Mouse (Mus musculus): Measurements from ENCODE around the gene Nqo1. TPM values are rescaled to one million over a fixed set of nuclear protein-coding genes. Genes with fewer than 3 reads are reported as not detected.

Nqo1 gene
- 1 to 10 TPM; 2.9 to 3.4 TPM for total RNA-seq (2021)
- long read RNA-seq, experiment 1, partial matches to known transcripts = 0 of 1 reads
- long read RNA-seq, experiment 1, other reads (novel, unspliced or antisense) = 0 of 1 reads
- long read RNA-seq, experiment 2 = 0 reads

DNA sequence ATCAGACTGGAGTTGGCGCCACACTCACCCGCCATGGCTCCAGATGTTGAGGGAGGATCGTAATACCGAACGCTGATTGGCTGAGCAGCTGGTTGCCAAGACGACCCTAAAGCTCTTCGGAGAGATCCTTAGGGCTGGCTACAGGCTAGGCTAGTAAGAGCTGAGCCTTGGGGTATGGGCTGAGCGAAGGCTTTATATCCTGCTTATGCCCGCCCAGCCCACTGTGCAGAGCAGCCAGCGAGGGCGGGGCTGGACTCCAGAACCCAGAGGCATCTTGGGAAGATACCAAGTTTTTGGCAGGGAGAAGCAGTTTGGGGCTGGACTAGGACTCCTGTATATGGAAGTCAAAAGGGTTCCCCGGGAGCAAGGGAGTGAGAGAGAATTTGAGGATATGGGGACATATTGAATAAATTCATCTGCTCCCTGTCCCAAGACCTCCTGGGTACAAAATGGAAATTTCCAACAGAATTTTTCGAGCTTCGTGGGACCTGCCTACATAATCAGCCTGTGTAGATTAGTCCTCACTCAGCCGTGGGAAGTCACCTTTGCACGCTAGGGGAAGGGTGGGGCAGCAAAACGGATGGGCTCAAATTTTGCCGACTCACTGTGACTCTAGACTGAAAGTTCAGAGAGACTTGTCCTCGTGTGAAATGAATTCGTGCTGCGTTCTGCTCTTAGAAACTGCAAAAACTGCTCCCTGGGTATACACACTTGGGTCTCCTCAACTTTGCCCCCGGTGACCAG, at the start of gene Nqo1:
Gene Nqo1, minus strand, starts transcription at position 169 of the 744 bp plus-strand sequence.
- peak; percentile 70 for DNase-seq

DNA sequence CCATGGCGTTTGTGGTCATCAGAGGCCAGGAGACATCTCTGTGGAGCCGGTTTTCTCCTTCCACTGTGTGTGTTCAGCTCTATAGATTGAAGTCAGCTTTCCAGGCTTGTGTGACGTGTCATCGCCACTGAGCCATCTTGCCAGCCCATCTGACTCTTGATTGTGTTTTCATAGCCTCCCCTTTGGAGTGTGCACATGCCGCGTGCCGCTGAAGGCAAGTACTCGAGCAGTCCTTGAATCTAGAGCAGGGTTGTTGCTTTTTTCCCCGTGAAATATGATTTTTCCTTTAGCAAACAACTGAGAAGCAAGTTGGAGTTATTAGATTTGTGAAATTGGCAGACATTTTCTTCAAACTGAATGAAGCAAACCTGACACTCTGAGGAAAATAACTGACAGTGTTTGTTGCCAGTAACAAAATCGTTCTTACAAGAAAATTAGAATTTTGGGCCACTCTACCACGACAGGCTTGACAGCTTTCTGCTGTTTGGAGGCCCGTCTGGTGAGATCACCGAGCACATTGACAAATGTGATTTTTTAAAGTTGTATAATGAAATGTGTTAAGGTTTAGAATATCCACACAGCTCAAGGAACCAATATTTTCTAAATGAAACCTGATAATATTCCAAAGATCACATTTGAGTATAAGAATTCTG, 48.5 kb upstream of the Nqo1 start:
- DNase-seq = no peak

DNA sequence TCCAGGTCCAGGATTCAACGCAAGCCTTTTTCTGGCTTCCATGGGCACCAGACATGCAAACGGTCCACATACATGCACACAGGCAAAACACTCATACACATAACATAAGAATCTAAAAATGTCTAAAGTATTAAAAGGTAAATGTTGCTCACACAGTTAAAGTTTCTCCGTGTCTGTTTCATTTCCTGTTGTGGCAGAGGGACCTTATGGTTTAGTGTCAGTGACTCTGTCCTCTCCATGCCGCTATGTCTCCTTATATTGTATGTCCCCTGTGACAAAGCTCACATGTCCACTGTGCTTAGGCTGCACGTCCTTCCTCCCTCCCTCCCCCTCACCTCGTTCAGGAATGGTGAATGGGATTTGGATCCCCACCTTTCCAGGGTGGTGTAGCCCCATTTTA, 46.6 kb upstream of the Nqo1 start:
- no peak for DNase-seq

DNA sequence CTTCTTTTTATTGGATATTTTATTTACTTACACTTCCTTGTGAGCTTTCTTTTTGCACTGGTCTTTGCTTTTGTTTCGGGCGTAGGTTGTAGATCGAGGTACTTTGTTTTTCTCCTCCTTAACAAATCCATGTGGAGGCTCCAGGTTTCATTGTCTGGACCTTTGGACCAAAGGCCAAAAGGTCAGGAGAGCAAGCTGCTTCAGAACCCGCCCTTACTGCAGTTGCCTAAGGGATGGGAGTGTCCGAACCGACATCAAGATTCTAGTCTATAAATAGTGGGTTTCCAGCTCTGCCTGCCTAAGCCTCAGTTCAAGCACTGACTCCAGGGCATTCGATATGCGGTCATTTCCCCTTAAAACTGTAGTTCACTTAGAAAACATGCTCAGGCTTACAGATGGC, 46.1 kb upstream of the Nqo1 start:
- no peak for DNase-seq

DNA sequence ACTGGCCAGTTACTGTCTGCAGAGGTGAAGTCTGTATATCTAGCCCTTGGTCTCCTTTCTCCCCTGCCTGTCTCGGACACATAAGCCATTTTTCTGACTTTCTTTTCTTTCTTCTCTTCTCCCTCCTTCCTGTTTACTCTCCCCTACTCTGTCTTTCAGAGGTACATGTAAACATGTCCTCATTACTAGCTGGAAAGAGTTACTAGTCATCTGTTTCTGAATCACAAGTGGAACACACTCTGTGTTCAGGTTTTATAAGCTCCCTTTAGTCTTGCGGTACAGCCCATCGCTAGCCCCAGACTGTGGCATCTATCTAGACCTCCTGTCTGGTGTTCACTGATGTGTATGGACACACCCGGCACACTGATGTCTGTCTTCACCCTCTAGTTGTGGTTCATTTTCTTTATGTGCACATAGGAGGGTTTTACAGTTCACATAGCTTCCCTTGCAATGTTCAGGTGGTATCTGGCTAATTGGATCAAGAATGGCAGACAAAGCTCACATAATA, 45.4 kb upstream of the Nqo1 start:
- DNase-seq = no peak

DNA sequence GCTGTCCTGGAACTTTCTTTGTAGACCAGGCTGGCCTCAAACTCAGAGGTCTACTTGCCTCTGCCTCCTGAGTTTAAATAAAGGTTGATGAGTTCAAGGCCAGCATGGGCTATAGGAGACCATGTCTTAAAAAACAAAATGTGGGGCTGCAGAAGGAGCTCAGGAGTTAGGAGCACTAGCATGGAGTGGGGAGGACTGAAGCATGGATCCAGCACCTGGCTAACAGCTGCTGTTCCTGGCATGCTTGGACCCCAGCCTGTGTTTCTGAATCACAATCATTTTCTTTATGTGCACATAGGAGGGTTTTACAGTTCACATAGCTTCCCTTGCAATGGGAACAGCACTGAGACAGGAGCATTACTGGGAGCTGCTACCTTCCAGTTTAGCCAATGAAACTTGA, 44.7 kb upstream of the Nqo1 start:
- DNase-seq = no peak

DNA sequence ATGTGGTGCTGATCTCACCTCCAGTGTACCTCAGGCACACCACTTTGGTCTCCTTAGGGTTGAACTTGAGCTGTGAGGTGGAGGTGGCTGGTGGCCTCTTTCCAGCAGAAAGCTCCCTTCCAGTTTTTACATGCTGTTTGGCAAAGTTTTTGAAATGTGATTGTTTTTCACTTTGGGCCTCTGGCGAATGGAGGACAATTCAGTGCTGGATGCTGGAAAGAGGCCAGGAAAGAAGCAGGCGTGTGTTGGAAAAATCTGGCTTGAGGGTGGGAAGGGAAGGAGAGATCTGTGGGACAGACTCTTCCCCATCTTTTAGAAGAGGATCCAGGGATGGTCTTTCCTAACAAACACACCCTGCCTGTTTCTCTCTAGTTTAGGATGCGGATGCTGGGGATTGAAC, 41.6 kb upstream of the Nqo1 start:
- DNase-seq = peak; percentile 16

DNA sequence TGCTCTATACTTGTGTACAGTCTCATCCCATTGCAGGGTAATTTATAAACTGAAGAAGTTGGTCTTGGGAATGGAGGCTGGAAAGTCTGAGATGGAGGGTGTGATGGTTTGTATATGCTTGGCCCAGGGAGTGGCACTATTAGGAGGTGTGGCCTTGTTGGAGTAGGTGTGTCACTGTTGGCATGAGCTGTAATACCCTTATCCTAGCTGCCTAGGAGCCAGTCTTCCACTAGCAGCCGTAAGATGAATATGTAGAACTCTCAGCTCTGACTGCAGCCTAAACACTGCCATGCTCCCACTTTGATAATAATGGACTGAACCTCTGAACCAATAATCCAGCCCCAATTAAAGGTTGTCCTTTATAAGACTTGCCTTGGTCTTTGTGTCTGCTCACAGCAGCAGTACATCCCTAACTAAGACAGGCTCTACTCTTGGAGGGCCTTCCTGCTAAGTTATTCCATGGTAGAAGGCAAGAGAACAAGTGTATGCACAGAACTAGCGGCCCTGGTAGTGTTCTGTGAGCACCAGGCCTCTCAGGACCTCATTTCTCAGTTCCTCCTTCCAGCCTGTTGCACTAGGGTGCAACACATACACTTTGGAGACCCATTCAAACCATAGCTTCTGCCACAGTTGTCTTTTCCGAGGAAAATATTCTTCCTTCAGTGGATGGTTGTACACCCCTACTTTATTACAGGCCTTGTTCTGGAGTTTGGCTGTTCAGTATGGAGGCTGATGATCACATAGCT, 37.0 kb upstream of the Nqo1 start:
- DNase-seq = no peak

DNA sequence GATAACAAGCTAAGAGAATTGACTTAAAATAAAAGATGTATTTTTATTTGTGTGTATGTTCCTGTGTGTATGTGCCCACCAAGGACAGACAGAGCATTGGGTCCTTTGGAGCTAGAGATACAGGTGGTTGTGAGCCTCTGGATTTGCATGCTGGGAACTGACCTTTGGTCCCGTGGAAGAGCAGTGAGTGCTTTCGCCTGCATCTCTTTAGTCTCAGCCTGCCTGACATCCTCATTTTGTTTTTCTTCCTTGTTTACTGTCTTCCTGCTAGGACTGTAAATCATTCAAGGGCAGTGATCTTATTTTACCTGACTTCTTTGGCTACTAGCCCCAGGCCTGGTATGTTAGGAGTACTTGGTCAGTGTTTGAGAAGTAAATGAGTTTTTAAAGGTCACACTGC, 34.7 kb upstream of the Nqo1 start:
- no peak for DNase-seq

DNA sequence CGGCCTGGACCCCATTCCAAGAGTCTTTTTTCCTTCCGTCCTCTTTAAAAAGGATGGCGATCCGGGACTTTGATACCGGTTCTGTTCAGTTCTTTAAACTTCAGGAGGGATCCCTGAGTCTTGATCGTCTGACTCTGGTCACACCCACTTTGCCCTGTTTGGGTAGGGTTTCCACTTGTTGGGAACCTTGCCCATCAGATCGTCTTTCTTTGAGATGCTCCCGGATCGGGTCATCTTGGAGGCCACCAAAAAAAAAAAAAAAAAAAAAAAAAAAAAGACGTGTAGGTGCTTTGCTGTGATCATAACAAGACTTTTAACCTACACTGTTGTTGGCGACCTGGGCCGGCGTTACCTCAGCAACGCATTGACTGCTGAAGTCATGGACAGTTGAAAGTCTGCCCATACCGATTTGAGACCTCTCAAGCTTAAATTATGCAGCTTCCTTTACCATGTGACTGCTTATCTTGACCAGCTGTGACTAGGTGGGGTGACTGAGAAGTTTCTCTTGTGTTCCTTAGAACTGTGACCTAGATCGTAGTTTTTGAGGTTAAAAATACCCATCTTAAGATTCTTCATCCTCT, 33.9 kb upstream of the Nqo1 start:
- DNase-seq = no peak

DNA sequence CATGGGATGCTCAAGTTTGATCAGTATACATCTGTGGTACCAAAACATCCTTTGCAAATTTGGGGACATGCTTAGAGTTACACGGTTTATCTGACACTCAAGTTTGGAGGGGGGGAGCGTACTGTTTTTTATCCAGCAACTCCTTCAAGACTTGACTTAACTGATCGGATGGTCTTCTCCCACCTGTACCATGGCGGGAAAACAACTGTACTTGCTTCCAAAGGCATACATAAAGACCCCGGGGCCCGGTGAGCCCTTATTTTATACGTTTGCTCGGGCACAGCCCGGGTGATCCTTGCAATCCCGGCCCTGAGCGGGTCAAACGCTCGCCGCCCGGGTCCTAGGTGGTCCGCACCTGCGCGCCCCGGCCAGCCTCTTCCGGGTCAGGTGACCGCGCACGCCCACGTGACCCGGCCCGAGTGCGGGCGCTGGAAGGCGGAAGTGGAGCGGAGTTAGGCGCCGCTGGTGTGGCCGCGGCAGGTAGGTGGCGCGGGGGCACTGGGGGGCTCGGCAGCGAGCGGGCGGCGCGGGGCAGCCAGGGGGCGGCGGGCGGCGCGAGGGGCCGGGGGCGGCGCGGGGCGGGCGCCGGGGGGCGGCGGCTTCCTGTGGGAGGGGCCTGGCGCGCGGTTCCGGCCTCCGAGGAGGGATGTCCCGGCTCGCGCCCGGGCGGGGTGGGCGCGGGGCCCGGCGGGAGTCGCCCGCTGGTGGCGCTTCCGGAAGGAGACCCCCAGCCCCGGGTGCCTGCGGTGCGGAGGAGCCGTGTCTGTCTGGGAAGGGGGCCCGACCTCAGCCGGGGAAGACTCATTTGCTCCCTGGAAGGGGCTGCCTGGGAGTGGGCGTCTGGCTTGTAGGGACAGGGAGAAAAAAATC, 33.2 kb upstream of the Nqo1 start, which contains the start of gene Wwp2:
Gene Wwp2, plus strand, starts transcription at position 404 of the 870 bp plus-strand sequence.
- DNase-seq = peak; percentile 78

DNA sequence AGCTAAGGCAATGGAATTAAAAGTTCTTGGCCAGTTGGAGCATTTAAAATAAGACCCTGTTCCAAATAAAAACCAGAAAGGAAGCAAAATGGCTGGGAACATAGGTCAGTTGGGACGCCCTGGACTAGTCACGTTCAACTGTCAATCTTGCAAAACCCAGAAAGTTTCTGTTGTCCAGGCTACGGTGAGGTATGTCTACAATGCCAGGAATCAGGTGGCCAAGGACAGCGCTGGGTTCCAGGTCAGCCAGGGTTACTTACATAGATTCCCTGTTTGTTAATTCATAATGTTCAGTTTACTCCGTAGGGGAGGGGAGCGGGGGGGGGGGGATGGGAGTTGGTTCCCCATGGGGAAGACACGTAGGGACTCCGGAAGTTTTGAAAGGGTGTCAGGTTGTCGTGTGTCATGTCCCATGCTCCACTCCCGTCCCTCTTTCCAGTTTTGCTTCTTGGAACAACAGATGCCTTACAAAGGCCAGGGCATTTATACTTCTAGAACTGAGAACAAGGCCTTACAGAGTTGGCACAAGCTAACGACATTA, 32.5 kb upstream of the Nqo1 start:
- no peak for DNase-seq

DNA sequence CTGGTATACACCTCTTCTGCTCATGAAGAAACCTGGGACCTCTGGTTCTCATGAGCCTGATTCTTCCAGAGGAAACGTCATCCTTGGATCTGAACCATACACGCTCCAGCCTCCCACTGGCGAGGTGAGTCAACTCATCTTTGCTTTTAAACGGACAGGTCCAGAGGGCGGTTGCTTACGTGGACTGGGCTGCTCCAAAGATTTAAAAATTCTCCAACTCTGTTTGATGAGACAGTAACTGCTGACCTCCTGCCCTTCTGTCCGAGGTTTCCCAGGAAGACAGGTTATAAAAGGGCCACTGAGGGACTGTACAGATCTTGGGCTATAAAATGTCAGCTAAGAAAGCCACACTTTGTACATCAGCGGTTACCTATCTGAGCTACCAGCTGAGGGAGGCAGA, 27.8 kb upstream of the Nqo1 start:
- no peak for DNase-seq

DNA sequence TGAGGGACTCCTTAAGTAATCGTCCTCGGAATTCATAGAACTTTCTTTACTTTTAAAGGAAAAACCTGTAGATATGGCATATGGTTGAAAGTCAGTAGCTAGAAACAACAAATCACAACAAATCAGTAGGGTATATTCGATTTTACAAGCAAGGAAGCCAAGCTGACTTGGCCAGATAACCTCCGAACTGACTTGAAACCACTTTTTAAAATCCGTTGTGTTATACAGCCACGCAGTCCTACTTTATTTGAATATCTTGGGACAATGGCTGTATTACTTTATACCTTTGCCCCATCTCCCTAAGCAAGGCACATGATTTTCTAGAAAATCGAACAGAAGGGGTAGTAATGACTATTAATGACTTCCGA, 22.2 kb upstream of the Nqo1 start:
- DNase-seq = no peak

DNA sequence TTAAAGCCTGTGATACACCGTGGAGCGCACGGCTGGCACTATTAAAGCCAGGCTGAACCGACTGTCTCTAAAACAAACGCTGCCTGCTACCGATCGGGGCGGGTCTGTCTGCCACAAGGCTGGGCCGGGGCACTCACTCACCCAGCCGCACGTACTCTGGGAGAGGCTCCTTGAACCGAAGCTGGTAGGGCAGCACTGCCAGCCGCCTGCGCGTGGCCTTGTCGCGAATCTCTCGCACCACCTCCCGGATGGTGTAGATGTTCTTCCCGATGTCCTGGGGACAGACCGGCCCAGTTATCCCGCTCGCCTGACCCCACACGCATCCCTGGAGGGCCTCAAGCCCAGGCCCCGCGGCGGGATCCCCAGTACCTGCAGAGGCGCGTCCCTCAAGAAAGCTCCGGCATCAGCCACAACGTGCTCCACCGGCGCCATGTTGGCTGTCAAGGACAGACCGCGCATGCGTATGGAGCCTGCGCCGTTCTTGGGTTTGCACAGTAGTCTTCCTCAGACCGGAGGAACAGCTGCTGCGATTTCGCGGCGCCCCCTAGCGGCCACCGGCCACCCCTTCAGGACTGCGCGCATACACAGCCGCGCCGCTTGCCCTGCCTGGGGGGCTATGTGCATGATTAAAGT, 21.7 kb upstream of the Nqo1 start, which contains the start of gene Nob1:
Gene Nob1, minus strand, starts transcription at position 455 of the 633 bp plus-strand sequence.
- peak; percentile 99 for DNase-seq

DNA sequence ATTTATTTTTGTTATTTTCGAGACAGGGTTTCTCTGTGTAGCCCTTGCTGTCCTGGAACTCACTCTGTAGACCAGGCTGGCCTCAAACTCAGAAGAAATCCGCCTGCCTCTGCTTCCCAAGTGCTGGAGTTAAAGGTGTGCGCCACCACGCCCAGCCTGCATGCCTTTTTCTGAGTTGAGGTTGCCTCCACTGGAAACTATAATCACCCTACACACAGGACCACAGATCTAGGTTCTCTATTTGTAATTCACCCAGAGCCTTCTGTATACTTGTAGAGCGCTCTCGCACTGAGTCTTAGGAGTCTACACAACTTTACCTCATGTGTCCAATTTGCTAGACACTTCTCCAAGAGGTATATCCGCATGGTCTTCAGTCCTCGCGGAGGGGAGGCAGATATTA, 21.2 kb upstream of the Nqo1 start:
- DNase-seq = no peak

DNA sequence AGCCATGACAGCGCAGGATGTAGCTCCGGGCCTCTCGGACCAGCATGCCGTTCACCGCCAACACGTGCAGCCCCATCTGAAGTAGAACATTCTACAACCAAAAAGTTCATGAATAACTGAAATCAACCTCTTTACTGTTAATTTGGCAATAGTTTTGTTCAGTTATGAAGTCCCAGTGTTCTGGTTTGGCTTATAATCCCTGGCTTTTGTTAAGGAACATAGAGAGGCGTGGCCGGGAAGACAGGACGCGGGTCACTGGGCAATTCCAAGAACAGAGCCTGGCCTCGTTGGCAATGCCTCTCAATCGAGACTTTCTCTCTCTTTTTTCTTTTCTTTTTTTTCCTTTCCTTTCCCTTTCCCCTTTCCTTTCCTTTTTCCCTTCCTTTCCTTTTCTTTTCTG, 14.0 kb upstream of the Nqo1 start:
- no peak for DNase-seq

DNA sequence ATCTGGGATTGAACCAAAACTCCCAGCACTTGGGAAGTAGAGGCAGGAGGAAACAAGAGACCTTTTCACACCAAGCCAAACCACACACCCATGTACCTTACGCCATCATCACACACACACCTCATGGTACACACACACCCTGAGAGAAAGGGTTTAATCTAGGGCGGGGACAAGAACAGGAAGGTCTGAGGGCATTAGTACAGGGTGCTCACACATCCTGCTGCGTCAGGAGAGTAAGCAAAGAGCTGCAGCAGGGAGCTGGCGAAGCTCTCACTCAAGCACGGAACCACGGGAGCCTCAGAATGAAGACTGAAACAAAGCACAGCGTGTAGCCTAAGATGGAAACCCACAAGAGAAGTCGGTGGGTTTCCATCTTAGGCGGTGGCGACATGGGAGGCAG, 10.9 kb upstream of the Nqo1 start:
- no peak for DNase-seq

DNA sequence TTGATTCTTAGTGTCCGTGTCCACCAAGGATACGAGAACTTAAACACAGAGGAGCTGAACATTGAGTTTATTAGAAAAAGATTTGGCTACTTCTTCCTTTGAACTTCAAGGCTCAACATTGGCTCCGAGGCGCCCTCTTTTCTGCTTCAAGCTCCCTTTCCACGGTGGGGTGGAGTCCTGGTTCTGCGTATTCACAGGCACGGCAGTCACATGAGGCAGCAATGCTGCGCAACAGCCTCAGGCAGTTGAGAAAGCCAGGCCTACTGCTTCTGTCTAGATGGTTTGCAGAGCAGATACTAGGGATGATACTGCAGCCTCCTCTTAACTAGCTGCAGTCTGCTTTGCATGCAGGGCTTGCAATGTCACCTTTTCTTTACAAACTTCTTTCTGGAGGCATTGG, 9.5 kb upstream of the Nqo1 start:
- no peak for DNase-seq

DNA sequence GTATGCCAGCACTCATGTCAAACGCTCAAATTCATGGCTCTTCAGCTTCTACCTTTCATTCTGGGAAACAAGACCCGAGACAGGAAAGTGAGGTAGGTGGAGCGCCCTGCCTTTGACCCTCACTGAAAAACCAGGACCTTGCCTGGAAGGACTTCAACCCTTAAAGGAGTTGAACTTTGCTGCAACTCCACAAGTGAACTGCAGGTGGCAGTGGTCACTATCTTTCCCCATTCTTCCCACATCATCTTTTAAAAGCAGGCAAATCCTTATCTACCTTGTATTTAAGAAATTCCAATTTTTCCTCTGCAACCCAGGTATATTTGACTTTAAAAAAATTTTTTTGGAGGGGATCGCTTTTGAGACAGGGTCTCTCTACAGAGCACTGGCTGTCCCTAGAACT, 8.4 kb upstream of the Nqo1 start:
- no peak for DNase-seq

DNA sequence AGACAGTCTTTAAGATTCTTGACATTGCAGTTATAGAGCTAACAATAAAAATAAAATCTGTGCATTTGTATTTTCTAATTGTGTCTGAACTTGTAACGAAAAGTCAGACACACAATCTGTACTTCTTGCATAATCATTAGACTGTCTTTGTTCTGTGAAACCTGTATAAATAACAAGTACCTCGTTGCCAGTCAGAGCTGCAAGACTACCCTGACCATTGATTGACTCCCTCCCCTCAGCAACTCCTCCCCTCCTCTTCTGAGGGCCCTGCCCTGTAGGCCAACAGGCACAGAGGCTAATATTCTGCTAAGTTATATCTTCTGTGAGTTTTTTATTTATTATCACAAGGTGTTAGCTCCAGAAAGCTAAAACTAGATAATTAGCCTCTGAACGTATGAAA, 2.9 kb upstream of the Nqo1 start:
- DNase-seq = no peak

Measured in gastrocnemius, postnatal 10 days (tissue).